ENCODE assay signal across 10 mouse cellular contexts in genomic region chr2:93018854-93019253, GRCm38 (mm10). TPM values are rescaled to one million over a fixed set of nuclear protein-coding genes. Genes with fewer than 3 reads are reported as not detected.
DNase-seq lines count a peak whose midpoint lies in the region; ATAC-seq lines count a peak whose summit lies in the region.
"Had no signal": no experiment of that assay in that cellular context is flagged by ENCODE, and none has a peak within 500 bp of the region (broad histone marks: within the 10 kb centered on the region; RNA-seq: fewer than 3 reads in every experiment).

No protein-coding gene starts in this region.

- H3K4me1 ChIP-seq in hindbrain, embryonic 14.5 days (replicated peaks; ENCODE audit: control insufficient read depth, insufficient read depth, low read length) = peaks cover 18% of the 10 kb centered on the region
- H3K4me1 ChIP-seq in hindbrain, embryonic 10.5 days (replicated peaks) = peaks cover 18% of the 10 kb centered on the region
- H3K4me1 ChIP-seq in midbrain, embryonic 16.5 days (ENCODE audit: control insufficient read depth, insufficient read depth, low read length) = peaks cover 14% of the 10 kb centered on the region

- H3K9me3 ChIP-seq in hindbrain, embryonic 14.5 days (ENCODE audit: control insufficient read depth, low read length) = no peaks in the 10 kb centered on the region
- peaks cover 19% of the 10 kb centered on the region for H3K9me3 ChIP-seq in hindbrain, embryonic 10.5 days
- peaks cover 2% of the 10 kb centered on the region; the same call in 1 of the 2 replicates for H3K9me3 ChIP-seq in midbrain, embryonic 16.5 days (replicated peaks; ENCODE audit: control insufficient read depth, low read length, poor library complexity, severe bottlenecking)

- H3K4me3 ChIP-seq in hindbrain, embryonic 14.5 days (replicated peaks; ENCODE audit: low read length) = no peak overlapping the region
- no peak overlapping the region for H3K4me3 ChIP-seq in hindbrain, embryonic 10.5 days
- no peak overlapping the region for H3K4me3 ChIP-seq in midbrain, embryonic 16.5 days (ENCODE audit: low read depth, low read length)
- H3K4me3 ChIP-seq: heart, adult 2 months; limb, embryonic 15.5 days had no signal

- no peak overlapping the region for H3K9ac ChIP-seq in hindbrain, embryonic 14.5 days
- H3K9ac ChIP-seq in midbrain, embryonic 16.5 days (ENCODE audit: low read depth, low read length) = no peak overlapping the region
- H3K9ac ChIP-seq: limb, embryonic 15.5 days had no signal

- no peaks in the 10 kb centered on the region for H3K27me3 ChIP-seq in hindbrain, embryonic 14.5 days (ENCODE audit: control insufficient read depth, insufficient read depth, low read length)
- H3K27me3 ChIP-seq in hindbrain, embryonic 10.5 days (ENCODE audit: insufficient read depth, poor library complexity, severe bottlenecking) = peaks cover 11% of the 10 kb centered on the region
- no peaks in the 10 kb centered on the region for H3K27me3 ChIP-seq in midbrain, embryonic 16.5 days (ENCODE audit: control insufficient read depth, insufficient read depth, low read depth, low read length)
- H3K27me3 ChIP-seq: limb, embryonic 15.5 days had no signal

- H3K4me2 ChIP-seq in hindbrain, embryonic 14.5 days (replicated peaks) = no peak overlapping the region
- H3K4me2 ChIP-seq in midbrain, embryonic 16.5 days (ENCODE audit: low read length) = no peak overlapping the region
- H3K4me2 ChIP-seq: limb, embryonic 15.5 days had no signal

- H3K27ac ChIP-seq in hindbrain, embryonic 14.5 days = no peak overlapping the region
- H3K27ac ChIP-seq in hindbrain, embryonic 10.5 days = no peak overlapping the region
- no peak overlapping the region for H3K27ac ChIP-seq in midbrain, embryonic 16.5 days (ENCODE audit: low read length)
- H3K27ac ChIP-seq: heart, adult 2 months; limb, embryonic 15.5 days had no signal

- peak; percentile 62 for DNase-seq in hindbrain, embryonic 14.5 days (ENCODE audit: low spot score)
- no peak for DNase-seq in hindbrain, embryonic 10.5 days (ENCODE audit: low spot score)
- DNase-seq in right cerebral cortex, postnatal 14 days = peak; percentile 45
- DNase-seq in right cerebral cortex, postnatal 25 days = no peak
- peak; percentile 49 to 85 for DNase-seq in cerebellum, postnatal 4 days (ENCODE audit: low spot score in 2 of 2)
- DNase-seq in yolk sac, embryonic 10.5 days (ENCODE audit: low spot score) = no peak
- no peak for DNase-seq in layer of hippocampus, adult 11-12 months (ENCODE audit: low spot score)

- no peaks in the 10 kb centered on the region for H3K36me3 ChIP-seq in hindbrain, embryonic 14.5 days (replicated peaks; ENCODE audit: control insufficient read depth, insufficient read depth)
- peaks cover 25% of the 10 kb centered on the region for H3K36me3 ChIP-seq in hindbrain, embryonic 10.5 days
- H3K36me3 ChIP-seq in midbrain, embryonic 16.5 days (ENCODE audit: control insufficient read depth, insufficient read depth, low read length) = no peaks in the 10 kb centered on the region

- WGBS in hindbrain, embryonic 14.5 days = 64% methylated on average over 5 of the region's 5 CpGs
- WGBS in hindbrain, embryonic 10.5 days = 92% methylated on average over 5 of the region's 5 CpGs
- 60% methylated on average over 5 of the region's 5 CpGs for WGBS in midbrain, embryonic 16.5 days

- ATAC-seq in hindbrain, embryonic 14.5 days (ENCODE audit: low FRiP score) = no peak
- ATAC-seq in midbrain, embryonic 16.5 days = peak; percentile 44; the same call in 1 of the 2 replicates

RNA-seq across cellular contexts. Expression of gene Prdm11, which starts 27.1 kb away (rescaled TPM):
- polyA plus RNA-seq in hindbrain, embryonic 14.5 days (2014; fragmentation: Nextera tagmentation; extraction: Ambion mirVana) = 1.8 and 2.5 TPM in 2 replicates
- polyA plus RNA-seq in hindbrain, embryonic 10.5 days (2016; fragmentation: Nextera tagmentation; extraction: Ambion mirVana) = 2.1 and 2.3 TPM in 2 replicates
- polyA plus RNA-seq in midbrain, embryonic 16.5 days (2015; fragmentation: Nextera tagmentation; extraction: Ambion mirVana) = 2.1 and 2.6 TPM in 2 replicates

Comparison
In these comparisons a context has a peak if more than half of its experiments do, and no peak if none do; other contexts are left out.
1. DNase-seq: peak in hindbrain, embryonic 14.5 days (single experiment), right cerebral cortex, postnatal 14 days (single experiment) and cerebellum, postnatal 4 days (2 of 2); none in hindbrain, embryonic 10.5 days (single experiment), right cerebral cortex, postnatal 25 days (single experiment), yolk sac, embryonic 10.5 days (single experiment) and layer of hippocampus, adult 11-12 months (single experiment).